Mouse (Mus musculus) MEL (cell line): Measurements from ENCODE around the gene Emilin2. TPM values are rescaled to one million over a fixed set of nuclear protein-coding genes. Genes with fewer than 3 reads are reported as not detected.

ENCODE experiments used
- DNase-seq: peaks from one replicate; pipeline ENCODE4 v3.0.0; 2011; ENCODE audit warnings: low read depth, low spot score
- H3K27ac ChIP-seq: 2 replicates; pipeline ENCODE4 v1.5.1; 2012; ENCODE audit warnings: low read depth, mild to moderate bottlenecking, control low read depth, low read length, moderate library complexity; ENCODE audit not compliant: control insufficient read depth
- H3K27me3 ChIP-seq, 2 experiments: fragments of 150-350 bp in 1 of 2; sonication (generic) in 1 of 2; 2 replicates each; pipeline ENCODE4 v1.6.1; 2012; ENCODE audit warnings: low read length in 2 of 2, mild to moderate bottlenecking in 2 of 2, improper control_type of control experiment in 1 of 2, moderate library complexity in 1 of 2; ENCODE audit not compliant: insufficient read depth in 2 of 2, control insufficient read depth in 1 of 2
- H3K36me3 ChIP-seq, 2 experiments: 2 replicates each; pipeline ENCODE4 v1.6.1; 2012 to 2014; ENCODE audit warnings: low read length in 2 of 2, improper control_type of control experiment in 1 of 2, inconsistent platforms in 1 of 2, mild to moderate bottlenecking in 1 of 2; ENCODE audit not compliant: insufficient read depth in 2 of 2, control insufficient read depth in 1 of 2
- H3K4me1 ChIP-seq, 2 experiments: fragments of 150-350 bp in 1 of 2; sonication (generic) in 1 of 2; 2 replicates each; pipeline ENCODE4 v1.6.1; 2012; ENCODE audit warnings: low read length in 2 of 2, improper control_type of control experiment in 1 of 2, mild to moderate bottlenecking in 1 of 2; ENCODE audit not compliant: insufficient read depth in 2 of 2, control insufficient read depth in 1 of 2
- H3K4me3 ChIP-seq, 2 experiments: fragments of 150-350 bp in 1 of 2; sonication (generic) in 1 of 2; 2 replicates each; pipeline ENCODE4 v1.5.1; 2012; ENCODE audit warnings: low read depth in 2 of 2, low read length in 2 of 2, mild to moderate bottlenecking in 2 of 2, moderate library complexity in 2 of 2, control low read depth in 1 of 2, improper control_type of control experiment in 1 of 2; ENCODE audit not compliant: control insufficient read depth in 1 of 2, insufficient read depth in 1 of 2
- H3K79me2 ChIP-seq: 2 replicates; pipeline ENCODE4 v1.6.1; 2012; ENCODE audit warnings: mild to moderate bottlenecking, low read length, moderate library complexity; ENCODE audit not compliant: control insufficient read depth, poor library complexity, insufficient read depth
- H3K9ac ChIP-seq: 2 replicates; pipeline ENCODE4 v1.6.1; 2012; ENCODE audit warnings: low read depth, mild to moderate bottlenecking, control low read depth, low read length, moderate library complexity; ENCODE audit not compliant: control insufficient read depth, poor library complexity, severe bottlenecking
- H3K9me3 ChIP-seq: fragments of 150-350 bp; sonication (generic); replicated peaks from 2 replicates; pipeline ENCODE4 v1.6.1; 2012; ENCODE audit warnings: mild to moderate bottlenecking, low read length, improper control_type of control experiment, moderate library complexity; ENCODE audit not compliant: insufficient read depth
- BHLHE40 ChIP-seq: IDR thresholded peaks from 2 replicates; pipeline ENCODE4 v1.6.1; 2012; ENCODE audit warnings: low read depth, mild to moderate bottlenecking, inconsistent platforms, low read length, improper control_type of control experiment, borderline replicate concordance
- CHD1 ChIP-seq: IDR thresholded peaks from 2 replicates; pipeline ENCODE4 v1.6.1; 2012; ENCODE audit warnings: low read depth, mild to moderate bottlenecking, inconsistent platforms, low read length, improper control_type of control experiment
- CHD2 ChIP-seq: IDR thresholded peaks from 2 replicates; pipeline ENCODE4 v1.6.1; 2011; ENCODE audit warnings: low read length, improper control_type of control experiment
- CTCF ChIP-seq, 3 experiments: IDR thresholded peaks in 2 of 3; conservative IDR thresholded peaks in 1 of 3; 2 replicates each; pipeline ENCODE4 v1.5.1; 2011 to 2012; ENCODE audit warnings: low read length in 3 of 3, low read depth in 2 of 3, mild to moderate bottlenecking in 2 of 3, improper control_type of control experiment in 1 of 3, inconsistent platforms in 1 of 3, mixed read lengths in 1 of 3, moderate library complexity in 1 of 3; ENCODE audit not compliant: control insufficient read depth in 1 of 3, insufficient read depth in 1 of 3, poor library complexity in 1 of 3, severe bottlenecking in 1 of 3
- E2F4 ChIP-seq: IDR thresholded peaks from 2 replicates; pipeline ENCODE4 v1.6.1; 2011; ENCODE audit warnings: low read depth, low read length, improper control_type of control experiment, borderline replicate concordance
- ELF1 ChIP-seq: IDR thresholded peaks from 2 replicates; pipeline ENCODE4 v1.6.1; 2014; ENCODE audit warnings: low read depth, mild to moderate bottlenecking, inconsistent platforms, low read length, improper control_type of control experiment, moderate library complexity
- EP300 ChIP-seq, 2 experiments: IDR thresholded peaks; 2 replicates each; pipeline ENCODE4 v1.6.1; 2011; ENCODE audit warnings: improper control_type of control experiment in 2 of 2, low read length in 2 of 2, low read depth in 1 of 2, mild to moderate bottlenecking in 1 of 2
- ETS1 ChIP-seq: IDR thresholded peaks from 2 replicates; pipeline ENCODE4 v1.6.1; 2012; ENCODE audit warnings: low read depth, mild to moderate bottlenecking, inconsistent platforms, low read length, improper control_type of control experiment, moderate library complexity
- GABPA ChIP-seq: IDR thresholded peaks from 2 replicates; pipeline ENCODE4 v1.6.1; 2012; ENCODE audit warnings: low read depth, mild to moderate bottlenecking, inconsistent platforms, low read length, improper control_type of control experiment, moderate library complexity
- GATA1 ChIP-seq: IDR thresholded peaks from 2 replicates; pipeline ENCODE4 v1.6.1; 2011; ENCODE audit warnings: low read depth, low read length, improper control_type of control experiment
- HCFC1 ChIP-seq: IDR thresholded peaks from 2 replicates; pipeline ENCODE4 v1.6.1; 2012; ENCODE audit warnings: low read depth, mild to moderate bottlenecking, inconsistent platforms, low read length, improper control_type of control experiment, moderate library complexity
- JUND ChIP-seq: IDR thresholded peaks from 2 replicates; pipeline ENCODE4 v1.6.1; 2011; ENCODE audit warnings: low read depth, mild to moderate bottlenecking, improper control_type of control experiment, low read length
- KAT2A ChIP-seq: conservative IDR thresholded peaks from 2 replicates; pipeline ENCODE4 v1.6.1; 2012; ENCODE audit warnings: low read depth, low read length, improper control_type of control experiment, inconsistent platforms
- MAFK ChIP-seq: IDR thresholded peaks from 2 replicates; pipeline ENCODE4 v1.6.1; 2011; ENCODE audit warnings: low read depth, mild to moderate bottlenecking, low read length, improper control_type of control experiment, borderline replicate concordance
- MAX ChIP-seq: IDR thresholded peaks from 2 replicates; pipeline ENCODE4 v1.6.1; 2011; ENCODE audit warnings: low read length, improper control_type of control experiment
- MAZ ChIP-seq: IDR thresholded peaks from 2 replicates; pipeline ENCODE4 v1.6.1; 2012; ENCODE audit warnings: low read depth, mild to moderate bottlenecking, inconsistent platforms, low read length, improper control_type of control experiment
- MEF2A ChIP-seq: IDR thresholded peaks from 2 replicates; pipeline ENCODE4 v1.6.1; 2014; ENCODE audit warnings: low read depth, mild to moderate bottlenecking, inconsistent platforms, low read length, improper control_type of control experiment; ENCODE audit not compliant: poor library complexity, insufficient replicate concordance, severe bottlenecking; ENCODE audit errors: extremely low read depth
- MXI1 ChIP-seq: IDR thresholded peaks from 2 replicates; pipeline ENCODE4 v1.6.1; 2011; ENCODE audit warnings: mild to moderate bottlenecking, low read depth, low read length, improper control_type of control experiment
- MYB ChIP-seq: IDR thresholded peaks from 2 replicates; pipeline ENCODE4 v1.6.1; 2011; ENCODE audit warnings: mild to moderate bottlenecking, low read depth, low read length, improper control_type of control experiment
- MYC ChIP-seq: IDR thresholded peaks from 2 replicates; pipeline ENCODE4 v1.6.1; 2011; ENCODE audit warnings: low read depth, mild to moderate bottlenecking, low read length, improper control_type of control experiment, moderate library complexity
- NELFE ChIP-seq: IDR thresholded peaks from 2 replicates; pipeline ENCODE4 v1.6.1; 2011; ENCODE audit warnings: low read depth, low read length, improper control_type of control experiment
- NRF1 ChIP-seq: IDR thresholded peaks from 2 replicates; pipeline ENCODE4 v1.6.1; 2014; ENCODE audit warnings: low read depth, mild to moderate bottlenecking, inconsistent platforms, low read length, improper control_type of control experiment, moderate library complexity; ENCODE audit not compliant: poor library complexity, insufficient read depth, severe bottlenecking
- POLR2A ChIP-seq, 2 experiments: IDR thresholded peaks; 2 replicates each; pipeline ENCODE4 v1.6.1; 2011 to 2012; ENCODE audit warnings: low read length in 2 of 2, mild to moderate bottlenecking in 2 of 2, control low read depth in 1 of 2, improper control_type of control experiment in 1 of 2, low read depth in 1 of 2, moderate library complexity in 1 of 2; ENCODE audit not compliant: control insufficient read depth in 1 of 2, insufficient read depth in 1 of 2, poor library complexity in 1 of 2
- POLR2AphosphoS2 ChIP-seq: IDR thresholded peaks from 2 replicates; pipeline ENCODE4 v1.6.1; 2011; ENCODE audit warnings: low read length, improper control_type of control experiment
- POLR2AphosphoS5 ChIP-seq: IDR thresholded peaks from 2 replicates; pipeline ENCODE4 v1.6.1; 2012; ENCODE audit warnings: low read depth, borderline replicate concordance, mild to moderate bottlenecking, inconsistent platforms, low read length, moderate library complexity, mixed read lengths
- RAD21 ChIP-seq: IDR thresholded peaks from 2 replicates; pipeline ENCODE4 v1.6.1; 2011; ENCODE audit warnings: mild to moderate bottlenecking, low read depth, low read length, improper control_type of control experiment
- RCOR1 ChIP-seq: IDR thresholded peaks from 2 replicates; pipeline ENCODE4 v1.6.1; 2012; ENCODE audit warnings: low read depth, mild to moderate bottlenecking, inconsistent platforms, low read length, improper control_type of control experiment
- SIN3A ChIP-seq: IDR thresholded peaks from 2 replicates; pipeline ENCODE4 v1.6.1; 2012; ENCODE audit warnings: low read length, improper control_type of control experiment, inconsistent platforms
- SMC3 ChIP-seq: IDR thresholded peaks from 2 replicates; pipeline ENCODE4 v1.6.1; 2011; ENCODE audit warnings: low read depth, low read length, improper control_type of control experiment
- TAL1 ChIP-seq: IDR thresholded peaks from 2 replicates; pipeline ENCODE4 v1.6.1; 2012; ENCODE audit warnings: mild to moderate bottlenecking, inconsistent platforms, low read length, moderate library complexity, mixed read lengths
- TBP ChIP-seq: IDR thresholded peaks from 2 replicates; pipeline ENCODE4 v1.8.0; 2011; ENCODE audit warnings: low read depth, low read length, improper control_type of control experiment
- TCF12 ChIP-seq: IDR thresholded peaks from 2 replicates; pipeline ENCODE4 v1.6.1; 2014; ENCODE audit warnings: low read depth, mild to moderate bottlenecking, inconsistent platforms, low read length, improper control_type of control experiment, moderate library complexity
- UBTF ChIP-seq: IDR thresholded peaks from 2 replicates; pipeline ENCODE4 v1.6.1; 2012; ENCODE audit warnings: low read depth, mild to moderate bottlenecking, inconsistent platforms, low read length, improper control_type of control experiment, moderate library complexity, borderline replicate concordance; ENCODE audit not compliant: insufficient read depth
- USF1 ChIP-seq: IDR thresholded peaks from 2 replicates; pipeline ENCODE4 v1.6.1; 2014; ENCODE audit warnings: low read depth, mild to moderate bottlenecking, inconsistent platforms, low read length, improper control_type of control experiment, moderate library complexity
- ZC3H11A ChIP-seq: IDR thresholded peaks from 2 replicates; pipeline ENCODE4 v1.6.1; 2012; ENCODE audit warnings: low read depth, mild to moderate bottlenecking, inconsistent platforms, low read length, improper control_type of control experiment
- ZKSCAN1 ChIP-seq: IDR thresholded peaks from 2 replicates; pipeline ENCODE4 v1.6.1; 2012; ENCODE audit warnings: low read depth, mild to moderate bottlenecking, inconsistent platforms, low read length, improper control_type of control experiment, moderate library complexity
- ZMIZ1 ChIP-seq: IDR thresholded peaks from 2 replicates; pipeline ENCODE4 v1.6.1; 2012; ENCODE audit warnings: low read depth, mild to moderate bottlenecking, inconsistent platforms, low read length, improper control_type of control experiment, moderate library complexity
- ZNF384 ChIP-seq: IDR thresholded peaks from 2 replicates; pipeline ENCODE4 v1.6.1; 2012; ENCODE audit warnings: low read depth, mild to moderate bottlenecking, inconsistent platforms, low read length, improper control_type of control experiment
- polyA plus RNA-seq, 2 experiments: library from polyadenylated mRNA; stranded (reverse) in 1 of 2; unstranded in 1 of 2; fragments of >175 nt in 1 of 2; fragments of >200 nt in 1 of 2; gene quantifications; 2 replicates each; pipeline versions ENCODE4 v1.2.1 to v1.2.4; 2012; ENCODE audit warnings: low replicate concordance in 2 of 2, low read depth in 1 of 2; ENCODE audit not compliant: insufficient read length in 2 of 2, insufficient read depth in 1 of 2, missing spikeins in 1 of 2
- total RNA-seq: library from RNA; depleted of rRNA; stranded (reverse); fragments of 300-350 nt; gene quantifications from 2 replicates; pipeline ENCODE4 v1.2.3, GENCODE M21; 2012

Emilin2 gene
- total and polyA plus RNA-seq, 3 experiments, result 37.4 to 95.5 (median 92.6) TPM

GRCm38 (mm10) chr17:71238494-71238893 is 73.3 kb downstream of the Emilin2 start:
- H3K4me3 ChIP-seq, result no peak overlapping the region
- H3K36me3 ChIP-seq, result peaks cover 26 to 43% of the 10 kb centered on the region in 2 experiments
- DNase-seq, result peak; percentile 77
- no peaks in the 10 kb centered on the region for H3K79me2 ChIP-seq
- peak overlapping the region; percentile 94 for H3K27ac ChIP-seq
- H3K27me3 ChIP-seq, result no peaks in the 10 kb centered on the region
- H3K9me3 ChIP-seq, result no peaks in the 10 kb centered on the region
- H3K4me1 ChIP-seq, result peaks cover 22 to 42% of the 10 kb centered on the region in 2 experiments
- H3K9ac ChIP-seq, result peak overlapping the region; percentile 28; the same call in 1 of the 2 replicates
- TF ChIP-seq CHD2 (no peak), NRF1 (no peak), GATA1 (peak; percentile 90), POLR2A (IDR thresholded peaks at IDR 0.05; ENCODE audit: control insufficient read depth in 1 of 2, insufficient read depth in 1 of 2, low read depth in 1 of 2, low read length in 2 of 2, poor library complexity in 1 of 2) (peak in 1 of 2 experiments; percentile 39; a peak in 1 of 4 replicates), BHLHE40 (peak; percentile 44; the same call in 1 of the 2 replicates), ELF1 (no peak), POLR2AphosphoS2 (no peak), ZNF384 (no peak), MYB (peak; percentile 91), MAZ (no peak), TCF12 (peak; percentile 82), GABPA (no peak), TAL1 (peak; percentile 18; the same call in 1 of the 2 replicates), MAFK (peak; percentile 53; the same call in 1 of the 2 replicates), ZMIZ1 (no peak), NELFE (no peak), E2F4 (no peak), SIN3A (peak; percentile 81), JUND (no peak), MEF2A (no peak), MXI1 (no peak), MYC (peak; percentile 60; the same call in 1 of the 2 replicates), POLR2AphosphoS5 (no peak), RCOR1 (no peak), CHD1 (no peak), SMC3 (no peak), KAT2A (no peak), RAD21 (no peak), ETS1 (peak; percentile 88), EP300 (IDR thresholded peaks at IDR 0.05; ENCODE audit: low read depth in 1 of 2, low read length in 2 of 2) (peak; percentile 83 to 97), ZKSCAN1 (no peak), MAX (0 out of 2 replicates have a peak, but pooled peaks have one; percentile 50), HCFC1 (no peak), USF1 (peak; percentile 79), ZC3H11A (no peak), TBP (0 out of 2 replicates have a peak, but pooled peaks have one; percentile 62), UBTF (0 out of 2 replicates have a peak, but pooled peaks have one; percentile 3), CTCF (IDR thresholded peaks at IDR 0.05 in 2 of 3, conservative IDR thresholded peaks at IDR 0.05 in 1 of 3; ENCODE audit: control insufficient read depth in 1 of 3, insufficient read depth in 1 of 3, low read depth in 2 of 3, low read length in 3 of 3, poor library complexity in 1 of 3, severe bottlenecking in 1 of 3) (no peak)
